Mouse (Mus musculus): ENCODE results near the gene Gm6880. TPM values are rescaled to one million over a fixed set of nuclear protein-coding genes. Genes with fewer than 3 reads are reported as not detected.

Gene Gm6880
- not detected for polyA plus RNA-seq (2014; fragmentation: Illumina TruSeq; extraction: RNeasy Lipid Tissue Mini Kit (QIAGEN cat#74804); ENCODE audit: low read depth, low replicate concordance)

GRCm38 (mm10) chrX:74481349-74481885, at the start of gene Gm6880:
Gene Gm6880 (minus strand): TSS chrX:74481399.

Other genes with a start within 250 kb of the Gm6880 start
- gene Flna, start 231.6 kb downstream of the Gm6880 start, polyA plus RNA-seq (2014; fragmentation: Illumina TruSeq; extraction: RNeasy Lipid Tissue Mini Kit (QIAGEN cat#74804); ENCODE audit: low read depth, low replicate concordance) = 7.1 TPM
- gene Emd, start 226.7 kb downstream of the Gm6880 start, polyA plus RNA-seq (2014; fragmentation: Illumina TruSeq; extraction: RNeasy Lipid Tissue Mini Kit (QIAGEN cat#74804); ENCODE audit: low read depth, low replicate concordance) = 18.4 TPM
- gene Rpl10, start 210.6 kb downstream of the Gm6880 start, polyA plus RNA-seq (2014; fragmentation: Illumina TruSeq; extraction: RNeasy Lipid Tissue Mini Kit (QIAGEN cat#74804); ENCODE audit: low read depth, low replicate concordance) = 843 TPM
- 25.2 TPM for gene Taz, start 199.5 kb downstream of the Gm6880 start, polyA plus RNA-seq (2014; fragmentation: Illumina TruSeq; extraction: RNeasy Lipid Tissue Mini Kit (QIAGEN cat#74804); ENCODE audit: low read depth, low replicate concordance)
- 7.3 TPM for gene Dnase1l1, start 199.1 kb downstream of the Gm6880 start, polyA plus RNA-seq (2014; fragmentation: Illumina TruSeq; extraction: RNeasy Lipid Tissue Mini Kit (QIAGEN cat#74804); ENCODE audit: low read depth, low replicate concordance)
- gene Atp6ap1, start 184.3 kb downstream of the Gm6880 start, polyA plus RNA-seq (2014; fragmentation: Illumina TruSeq; extraction: RNeasy Lipid Tissue Mini Kit (QIAGEN cat#74804); ENCODE audit: low read depth, low replicate concordance) = 73.7 TPM
- gene Gdi1, start 176.4 kb downstream of the Gm6880 start, polyA plus RNA-seq (2014; fragmentation: Illumina TruSeq; extraction: RNeasy Lipid Tissue Mini Kit (QIAGEN cat#74804); ENCODE audit: low read depth, low replicate concordance) = 65.8 TPM
- gene Fam50a, start 168.4 kb downstream of the Gm6880 start, polyA plus RNA-seq (2014; fragmentation: Illumina TruSeq; extraction: RNeasy Lipid Tissue Mini Kit (QIAGEN cat#74804); ENCODE audit: low read depth, low replicate concordance) = 11.2 TPM
- gene Plxna3, start 152.3 kb downstream of the Gm6880 start, polyA plus RNA-seq (2014; fragmentation: Illumina TruSeq; extraction: RNeasy Lipid Tissue Mini Kit (QIAGEN cat#74804); ENCODE audit: low read depth, low replicate concordance) = 0.13 TPM
- 10.4 TPM for gene Lage3, start 127.8 kb downstream of the Gm6880 start, polyA plus RNA-seq (2014; fragmentation: Illumina TruSeq; extraction: RNeasy Lipid Tissue Mini Kit (QIAGEN cat#74804); ENCODE audit: low read depth, low replicate concordance)
- 19.5 TPM for gene Ubl4a, start 108.2 kb downstream of the Gm6880 start, polyA plus RNA-seq (2014; fragmentation: Illumina TruSeq; extraction: RNeasy Lipid Tissue Mini Kit (QIAGEN cat#74804); ENCODE audit: low read depth, low replicate concordance)
- 2.3 TPM for gene Slc10a3, start 108.0 kb downstream of the Gm6880 start, polyA plus RNA-seq (2014; fragmentation: Illumina TruSeq; extraction: RNeasy Lipid Tissue Mini Kit (QIAGEN cat#74804); ENCODE audit: low read depth, low replicate concordance)
- gene Fam3a, start 88.1 kb downstream of the Gm6880 start, polyA plus RNA-seq (2014; fragmentation: Illumina TruSeq; extraction: RNeasy Lipid Tissue Mini Kit (QIAGEN cat#74804); ENCODE audit: low read depth, low replicate concordance) = 4.7 TPM
- 44.8 TPM for gene Ikbkg, start 88.1 kb downstream of the Gm6880 start, polyA plus RNA-seq (2014; fragmentation: Illumina TruSeq; extraction: RNeasy Lipid Tissue Mini Kit (QIAGEN cat#74804); ENCODE audit: low read depth, low replicate concordance)
- gene G6pdx, start 52.2 kb downstream of the Gm6880 start, polyA plus RNA-seq (2014; fragmentation: Illumina TruSeq; extraction: RNeasy Lipid Tissue Mini Kit (QIAGEN cat#74804); ENCODE audit: low read depth, low replicate concordance) = 1.2 TPM
- not detected for gene Olfr1326-ps1, start 93.5 kb upstream of the Gm6880 start, polyA plus RNA-seq (2014; fragmentation: Illumina TruSeq; extraction: RNeasy Lipid Tissue Mini Kit (QIAGEN cat#74804); ENCODE audit: low read depth, low replicate concordance)
- not detected for gene Olfr1325, start 111.3 kb upstream of the Gm6880 start, polyA plus RNA-seq (2014; fragmentation: Illumina TruSeq; extraction: RNeasy Lipid Tissue Mini Kit (QIAGEN cat#74804); ENCODE audit: low read depth, low replicate concordance)
- gene Gm5640, start 164.2 kb upstream of the Gm6880 start, polyA plus RNA-seq (2014; fragmentation: Illumina TruSeq; extraction: RNeasy Lipid Tissue Mini Kit (QIAGEN cat#74804); ENCODE audit: low read depth, low replicate concordance) = not detected

Measured in liver, adult 10 weeks (tissue).